Mouse (Mus musculus): Measurements from ENCODE around the gene Specc1. TPM values are rescaled to one million over a fixed set of nuclear protein-coding genes. Genes with fewer than 3 reads are reported as not detected.
"Not testable (repeated sequence)": the region's sequence is repeated elsewhere in the genome, so short reads cannot be mapped to it uniquely, and the experiment has no call there.

Specc1 gene
- polyA plus RNA-seq, 1 experiment from 2014 or later = 15.3 TPM

- Histone ChIP-seq H3K4me3 (no peak overlapping the region; the same call in 1 of the 2 replicates), H3K36me3 (replicated peaks) (no peaks in the 10 kb centered on the region), H3K27me3 (replicated peaks; ENCODE audit: low read depth, poor library complexity, severe bottlenecking) (no peaks in the 10 kb centered on the region), H3K27ac (replicated peaks) (no peak overlapping the region), H3K9me3 (no peaks in the 10 kb centered on the region), H3K4me1 (no peaks in the 10 kb centered on the region)
- 20% methylated on average over 10 of the region's 10 CpGs for WGBS
- peak; percentile 86 for DNase-seq (ENCODE audit: low spot score)
Measured at GRCm38 (mm10) chr11:61950632-61951031, 5.9 kb upstream of the Specc1 start.

- no peak overlapping the region for H3K4me3 ChIP-seq
- H3K27ac ChIP-seq (replicated peaks) = no peak overlapping the region
- no peak for DNase-seq (ENCODE audit: low spot score)
- H3K27me3 ChIP-seq (replicated peaks; ENCODE audit: low read depth, poor library complexity, severe bottlenecking) = peaks cover 26% of the 10 kb centered on the region
- H3K9me3 ChIP-seq = no peaks in the 10 kb centered on the region
- WGBS = 82% methylated on average over 6 of the region's 6 CpGs
- no peaks in the 10 kb centered on the region for H3K36me3 ChIP-seq (replicated peaks)
- peaks cover 7% of the 10 kb centered on the region for H3K4me1 ChIP-seq
Measured at GRCm38 (mm10) chr11:61955136-61955535, 1.4 kb upstream of the Specc1 start.

GRCm38 (mm10) chr11:61955951-61956350 lies 612 bp upstream of the Specc1 start:
- 80% methylated on average over 6 of the region's 6 CpGs for WGBS
- Histone ChIP-seq H3K9me3 (no peaks in the 10 kb centered on the region), H3K4me3 (peak overlapping the region; percentile 81), H3K4me1 (peaks cover 7% of the 10 kb centered on the region), H3K36me3 (replicated peaks) (no peaks in the 10 kb centered on the region), H3K27me3 (replicated peaks; ENCODE audit: low read depth, poor library complexity, severe bottlenecking) (peaks cover 26% of the 10 kb centered on the region), H3K27ac (replicated peaks) (no peak overlapping the region)
- no peak for DNase-seq (ENCODE audit: low spot score)

- Histone ChIP-seq H3K36me3 (replicated peaks) (no peaks in the 10 kb centered on the region), H3K9me3 (no peaks in the 10 kb centered on the region), H3K27ac (replicated peaks) (peak overlapping the region; percentile 51; the same call in 1 of the 2 replicates), H3K4me3 (peak overlapping the region; percentile 81), H3K27me3 (replicated peaks; ENCODE audit: low read depth, poor library complexity, severe bottlenecking) (peaks cover 26% of the 10 kb centered on the region), H3K4me1 (peaks cover 8% of the 10 kb centered on the region)
- DNase-seq (ENCODE audit: low spot score) = peak; percentile 17
- WGBS = 5% methylated on average over 25 of the region's 25 CpGs
Measured at GRCm38 (mm10) chr11:61957296-61957813, 792 bp downstream of the Specc1 start.

- not testable (repeated sequence) for H3K9me3 ChIP-seq; DNase-seq (ENCODE audit: low spot score); H3K27ac ChIP-seq (replicated peaks); H3K4me1 ChIP-seq; H3K4me3 ChIP-seq; H3K36me3 ChIP-seq (replicated peaks)
- peaks cover 26% of the 10 kb centered on the region for H3K27me3 ChIP-seq (replicated peaks; ENCODE audit: low read depth, poor library complexity, severe bottlenecking)
- 65% methylated on average over 6 of the region's 6 CpGs for WGBS
Measured at GRCm38 (mm10) chr11:61958706-61959105, 2.1 kb downstream of the Specc1 start.

GRCm38 (mm10) chr11:61960096-61960495 lies 3.5 kb downstream of the Specc1 start:
- 84% methylated on average over 2 of the region's 2 CpGs for WGBS
- H3K27ac ChIP-seq (replicated peaks) = no peak overlapping the region

GRCm38 (mm10) chr11:61962684-61963083 lies 6.1 kb downstream of the Specc1 start:
- Histone ChIP-seq H3K9me3 (no peaks in the 10 kb centered on the region), H3K36me3 (replicated peaks) (no peaks in the 10 kb centered on the region), H3K4me1 (peaks cover 3% of the 10 kb centered on the region; the same call in 1 of the 2 replicates), H3K27me3 (replicated peaks; ENCODE audit: low read depth, poor library complexity, severe bottlenecking) (peaks cover 15% of the 10 kb centered on the region), H3K4me3 (no peak overlapping the region), H3K27ac (replicated peaks) (no peak overlapping the region)
- DNase-seq (ENCODE audit: low spot score) = no peak
- 83% methylated on average over 6 of the region's 6 CpGs for WGBS

More at GRCm38 (mm10) chr11:61960096-61960495, 3.5 kb downstream of the Specc1 start:
- Histone ChIP-seq H3K4me3 (no peak overlapping the region), H3K27me3 (replicated peaks; ENCODE audit: low read depth, poor library complexity, severe bottlenecking) (peaks cover 26% of the 10 kb centered on the region), H3K4me1 (peaks cover 10% of the 10 kb centered on the region), H3K36me3 (replicated peaks) (no peaks in the 10 kb centered on the region), H3K9me3 (no peaks in the 10 kb centered on the region)
- DNase-seq (ENCODE audit: low spot score) = no peak

- Histone ChIP-seq H3K36me3 (replicated peaks) (no peaks in the 10 kb centered on the region), H3K4me3 (no peak overlapping the region), H3K27ac (replicated peaks) (no peak overlapping the region), H3K4me1 (peaks cover 3% of the 10 kb centered on the region; the same call in 1 of the 2 replicates), H3K9me3 (no peaks in the 10 kb centered on the region), H3K27me3 (replicated peaks; ENCODE audit: low read depth, poor library complexity, severe bottlenecking) (peaks cover 10% of the 10 kb centered on the region)
- WGBS = 83% methylated on average over 3 of the region's 3 CpGs
- no peak for DNase-seq (ENCODE audit: low spot score)
Measured at GRCm38 (mm10) chr11:61963193-61963592, 6.6 kb downstream of the Specc1 start.

GRCm38 (mm10) chr11:61964611-61965010 lies 8.0 kb downstream of the Specc1 start:
- Histone ChIP-seq H3K27ac (replicated peaks) (no peak overlapping the region), H3K9me3 (no peaks in the 10 kb centered on the region), H3K4me1 (peaks cover 3% of the 10 kb centered on the region; the same call in 1 of the 2 replicates), H3K36me3 (replicated peaks) (no peaks in the 10 kb centered on the region), H3K4me3 (no peak overlapping the region), H3K27me3 (replicated peaks; ENCODE audit: low read depth, poor library complexity, severe bottlenecking) (no peaks in the 10 kb centered on the region)
- no peak for DNase-seq (ENCODE audit: low spot score)
- WGBS = 89% methylated on average over 5 of the region's 5 CpGs

GRCm38 (mm10) chr11:61967034-61967433 lies 10.5 kb downstream of the Specc1 start:
- 85% methylated on average over 8 of the region's 8 CpGs for WGBS

GRCm38 (mm10) chr11:61968875-61969274 lies 12.3 kb downstream of the Specc1 start:
- WGBS = 92% methylated on average over 2 of the region's 2 CpGs
- Histone ChIP-seq H3K36me3 (replicated peaks) (no peaks in the 10 kb centered on the region), H3K27me3 (replicated peaks; ENCODE audit: low read depth, poor library complexity, severe bottlenecking) (no peaks in the 10 kb centered on the region), H3K9me3 (no peaks in the 10 kb centered on the region), H3K4me3 (no peak overlapping the region), H3K4me1 (peaks cover 10% of the 10 kb centered on the region), H3K27ac (replicated peaks) (no peak overlapping the region)
- no peak for DNase-seq (ENCODE audit: low spot score)

More at GRCm38 (mm10) chr11:61967034-61967433, 10.5 kb downstream of the Specc1 start:
- Histone ChIP-seq H3K4me3 (no peak overlapping the region), H3K27ac (replicated peaks) (no peak overlapping the region), H3K36me3 (replicated peaks) (no peaks in the 10 kb centered on the region), H3K9me3 (no peaks in the 10 kb centered on the region), H3K4me1 (peaks cover 13% of the 10 kb centered on the region), H3K27me3 (replicated peaks; ENCODE audit: low read depth, poor library complexity, severe bottlenecking) (no peaks in the 10 kb centered on the region)
- no peak for DNase-seq (ENCODE audit: low spot score)

- DNase-seq (ENCODE audit: low spot score) = no peak
- H3K4me1 ChIP-seq = peaks cover 15% of the 10 kb centered on the region
- WGBS = 65% methylated on average over 5 of the region's 5 CpGs
- H3K27ac ChIP-seq (replicated peaks) = no peak overlapping the region
- no peaks in the 10 kb centered on the region for H3K9me3 ChIP-seq
- H3K27me3 ChIP-seq (replicated peaks; ENCODE audit: low read depth, poor library complexity, severe bottlenecking) = no peaks in the 10 kb centered on the region
- H3K4me3 ChIP-seq = no peak overlapping the region
- H3K36me3 ChIP-seq (replicated peaks) = no peaks in the 10 kb centered on the region
Measured at GRCm38 (mm10) chr11:61970901-61971300, 14.3 kb downstream of the Specc1 start.

- DNase-seq (ENCODE audit: low spot score) = no peak
Measured at GRCm38 (mm10) chr11:61971441-61972221, 15.1 kb downstream of the Specc1 start.

More at GRCm38 (mm10) chr11:61971441-61972221, 15.1 kb downstream of the Specc1 start:
- Histone ChIP-seq H3K9me3 (no peaks in the 10 kb centered on the region), H3K4me3 (no peak overlapping the region), H3K27me3 (replicated peaks; ENCODE audit: low read depth, poor library complexity, severe bottlenecking) (no peaks in the 10 kb centered on the region), H3K4me1 (peaks cover 19% of the 10 kb centered on the region), H3K27ac (replicated peaks) (no peak overlapping the region), H3K36me3 (replicated peaks) (no peaks in the 10 kb centered on the region)
- 60% methylated on average over 7 of the region's 7 CpGs for WGBS
